Mouse (Mus musculus) forebrain, embryonic 14.5 days (tissue): ENCODE measurements around the gene Itpk1. TPM values are rescaled to one million over a fixed set of nuclear protein-coding genes. Genes with fewer than 3 reads are reported as not detected.

Experiments used
- ATAC-seq: fragments of 200-750 bp; cut with Nextera tagmentation; 2 replicates; pipeline ENCODE4 v1.8.0; 2017; ENCODE audit warnings: mild to moderate bottlenecking, moderate library complexity
- DNase-seq: peaks from one replicate; pipeline ENCODE4 v3.0.0-alpha.2; 2015; ENCODE audit warnings: low spot score
- H3K27ac ChIP-seq: fragments of 300-500 bp; sonication (generic); 2 replicates; pipeline ENCODE4 v1.5.1; 2014; ENCODE audit warnings: low read depth, mild to moderate bottlenecking, control low read depth, low read length, moderate library complexity
- H3K27me3 ChIP-seq: fragments of 300-500 bp; sonication (generic); replicated peaks from 2 replicates; pipeline ENCODE4 v1.6.1; 2014; ENCODE audit warnings: low read length, control low read depth, mixed read lengths; ENCODE audit not compliant: control insufficient read depth, insufficient read depth
- H3K36me3 ChIP-seq: fragments of 300-500 bp; sonication (generic); 2 replicates; pipeline ENCODE4 v1.6.1; 2014; ENCODE audit warnings: low read length, control low read depth; ENCODE audit not compliant: control insufficient read depth, insufficient read depth
- H3K4me1 ChIP-seq: fragments of 300-500 bp; sonication (generic); 2 replicates; pipeline ENCODE4 v1.6.1; 2014; ENCODE audit warnings: antibody characterized with exemption, low read length, control low read depth; ENCODE audit not compliant: control insufficient read depth, insufficient read depth
- H3K4me2 ChIP-seq: fragments of 300-500 bp; sonication (generic); 2 replicates; pipeline ENCODE4 v1.6.1; 2014; ENCODE audit warnings: mild to moderate bottlenecking, control low read depth, low read length
- H3K4me3 ChIP-seq: fragments of 300-500 bp; sonication (generic); 2 replicates; pipeline ENCODE4 v1.5.1; 2014; ENCODE audit warnings: low read depth, low read length, control low read depth
- H3K9ac ChIP-seq: fragments of 300-500 bp; sonication (generic); 2 replicates; pipeline ENCODE4 v1.6.1; 2014; ENCODE audit warnings: mild to moderate bottlenecking, low read length, control low read depth, moderate library complexity
- H3K9me3 ChIP-seq: fragments of 300-500 bp; sonication (generic); replicated peaks from 2 replicates; pipeline ENCODE4 v1.6.1; 2016; ENCODE audit warnings: low read length, control low read depth, mixed read lengths; ENCODE audit not compliant: control insufficient read depth
- WGBS: fragments of 180-500 bp; shearing (Covaris S2); extraction: QIAGEN DNeasy Blood & Tissue Kit; methylation state at CpG from one replicate; pipeline ENCODE4 v1.1.7; 2014; 5-methylcytosine and 5-hydroxymethylcytosine counted together
- polyA plus RNA-seq: library from polyadenylated mRNA; unstranded; fragments of >200 nt; fragmentation: Nextera tagmentation; extraction: Ambion mirVana; gene quantifications from 2 replicates; pipeline ENCODE4 v1.2.1, GENCODE M21; 2014

Gene Itpk1
- polyA plus RNA-seq, 1 experiment from 2014 or later, result 47.1 TPM

DNA sequence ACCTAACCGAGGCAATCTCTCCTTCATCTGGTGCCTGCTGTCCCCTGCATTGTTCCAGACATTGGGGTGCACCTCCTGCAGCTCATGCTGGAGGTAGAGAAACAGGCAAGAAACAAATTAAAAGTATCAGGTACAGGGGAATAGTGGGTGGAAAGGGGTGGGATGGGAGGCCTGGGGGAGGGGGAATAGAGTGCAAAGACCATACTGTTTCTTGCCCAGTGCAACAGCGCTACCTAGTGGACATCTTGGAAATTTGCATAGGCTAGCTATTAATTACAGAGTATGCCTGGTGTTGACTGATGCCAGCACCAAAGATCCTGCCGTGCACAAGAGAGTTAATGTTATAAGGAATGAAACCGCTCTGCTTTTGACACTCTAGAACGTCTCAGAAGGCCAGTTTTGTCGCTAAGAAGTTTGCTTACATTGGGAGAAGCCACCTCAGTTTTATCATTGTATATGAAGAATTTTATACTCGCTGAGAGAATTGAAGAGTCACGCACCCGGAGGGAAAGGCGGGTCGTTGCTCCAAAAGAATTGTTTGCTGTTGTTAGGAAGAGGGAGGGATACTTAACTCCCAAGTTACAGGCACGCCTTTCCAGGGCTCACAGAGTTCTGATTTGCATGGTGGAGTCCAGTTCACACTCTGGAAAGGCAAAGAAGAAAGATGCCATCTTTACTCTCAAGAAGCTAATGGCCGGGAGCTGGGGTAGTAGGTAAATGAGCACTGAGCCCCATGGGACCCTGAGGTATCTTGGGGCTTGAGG, 15.0 kb upstream of the Itpk1 start:
- Histone ChIP-seq H3K9ac (no peak overlapping the region), H3K4me2 (0 out of 2 replicates have a peak overlapping the region, but pooled peaks have one; percentile 27), H3K9me3 (no peaks in the 10 kb centered on the region), H3K27me3 (no peaks in the 10 kb centered on the region), H3K4me1 (no peaks in the 10 kb centered on the region), H3K27ac (no peak overlapping the region), H3K36me3 (no peaks in the 10 kb centered on the region), H3K4me3 (no peak overlapping the region)
- peak; percentile 86 for DNase-seq
- ATAC-seq, result peak; percentile 90
- 28% methylated on average over 13 of the region's 13 CpGs for WGBS

DNA sequence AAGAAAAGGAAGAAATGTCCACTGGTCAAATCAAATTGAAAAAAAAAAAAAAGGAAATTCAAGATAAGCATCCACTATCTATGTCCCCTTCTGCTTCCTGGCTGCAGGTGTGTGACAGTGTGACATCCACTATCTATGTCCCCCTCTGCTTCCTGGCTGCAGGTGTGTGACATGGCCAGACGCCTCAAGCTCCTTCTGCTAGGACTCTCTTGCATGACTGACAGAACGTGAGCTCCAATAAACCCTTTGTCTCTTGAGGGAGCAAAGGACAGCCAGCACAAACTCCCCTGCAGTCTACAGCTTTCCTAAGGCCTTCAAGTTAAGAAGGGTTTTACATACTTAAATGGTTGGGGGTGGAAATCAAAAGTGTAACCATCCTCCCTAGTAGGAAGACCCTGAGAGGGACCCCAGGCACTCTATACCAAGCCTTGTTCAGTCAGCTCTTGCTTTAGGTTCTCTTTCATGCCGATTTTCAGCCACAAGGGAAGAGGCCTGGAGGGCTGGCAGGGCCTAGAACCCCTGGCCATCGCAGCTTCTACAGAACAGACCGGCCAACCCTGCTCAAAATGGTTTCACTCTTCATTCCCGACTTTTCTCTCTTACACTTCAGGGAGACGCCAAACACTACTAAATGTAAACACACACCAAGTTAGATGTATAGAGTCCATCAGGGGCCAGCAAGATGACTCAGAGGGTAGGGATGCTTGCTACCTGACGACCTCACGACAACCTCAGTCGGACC, 10.1 kb upstream of the Itpk1 start:
- DNase-seq, result no peak
- no peaks in the 10 kb centered on the region for H3K4me1 ChIP-seq
- ATAC-seq, result no peak

DNA sequence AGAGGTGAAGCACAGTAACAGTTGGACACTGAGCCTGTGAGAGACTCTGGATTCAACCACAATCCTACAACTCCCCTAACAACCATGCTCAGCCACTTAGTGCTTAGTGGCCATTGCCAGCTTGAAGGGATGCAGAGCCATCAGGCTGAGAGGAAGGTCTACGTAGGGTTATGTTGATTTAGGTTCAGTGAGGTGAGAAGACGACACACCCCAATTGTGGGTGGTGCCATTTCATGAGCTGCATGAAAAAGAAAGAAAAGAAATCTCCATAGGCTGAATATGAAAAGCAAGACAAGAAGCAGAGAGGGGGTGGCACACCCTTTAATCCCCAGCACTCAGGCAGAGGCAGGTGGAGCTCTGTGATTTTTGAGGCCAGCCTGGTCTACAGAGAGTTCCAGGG, 9.4 kb upstream of the Itpk1 start:
- no peak overlapping the region for H3K9ac ChIP-seq
- H3K27me3 ChIP-seq, result no peaks in the 10 kb centered on the region
- no peak overlapping the region for H3K4me2 ChIP-seq
- no peak overlapping the region for H3K4me3 ChIP-seq
- H3K4me1 ChIP-seq, result no peaks in the 10 kb centered on the region
- ATAC-seq (no peak), DNase-seq (no peak)
- WGBS, result 65% methylated on average over 2 of the region's 2 CpGs
- no peaks in the 10 kb centered on the region for H3K36me3 ChIP-seq
- no peak overlapping the region for H3K27ac ChIP-seq
- H3K9me3 ChIP-seq, result no peaks in the 10 kb centered on the region

More for the DNA sequence above, 10.1 kb upstream of the Itpk1 start:
- H3K9me3 ChIP-seq, result no peaks in the 10 kb centered on the region
- no peaks in the 10 kb centered on the region for H3K27me3 ChIP-seq
- H3K4me2 ChIP-seq, result no peak overlapping the region
- WGBS, result 84% methylated on average over 10 of the region's 10 CpGs
- no peaks in the 10 kb centered on the region for H3K36me3 ChIP-seq
- no peak overlapping the region for H3K9ac ChIP-seq
- H3K27ac ChIP-seq, result no peak overlapping the region
- H3K4me3 ChIP-seq, result no peak overlapping the region

DNA sequence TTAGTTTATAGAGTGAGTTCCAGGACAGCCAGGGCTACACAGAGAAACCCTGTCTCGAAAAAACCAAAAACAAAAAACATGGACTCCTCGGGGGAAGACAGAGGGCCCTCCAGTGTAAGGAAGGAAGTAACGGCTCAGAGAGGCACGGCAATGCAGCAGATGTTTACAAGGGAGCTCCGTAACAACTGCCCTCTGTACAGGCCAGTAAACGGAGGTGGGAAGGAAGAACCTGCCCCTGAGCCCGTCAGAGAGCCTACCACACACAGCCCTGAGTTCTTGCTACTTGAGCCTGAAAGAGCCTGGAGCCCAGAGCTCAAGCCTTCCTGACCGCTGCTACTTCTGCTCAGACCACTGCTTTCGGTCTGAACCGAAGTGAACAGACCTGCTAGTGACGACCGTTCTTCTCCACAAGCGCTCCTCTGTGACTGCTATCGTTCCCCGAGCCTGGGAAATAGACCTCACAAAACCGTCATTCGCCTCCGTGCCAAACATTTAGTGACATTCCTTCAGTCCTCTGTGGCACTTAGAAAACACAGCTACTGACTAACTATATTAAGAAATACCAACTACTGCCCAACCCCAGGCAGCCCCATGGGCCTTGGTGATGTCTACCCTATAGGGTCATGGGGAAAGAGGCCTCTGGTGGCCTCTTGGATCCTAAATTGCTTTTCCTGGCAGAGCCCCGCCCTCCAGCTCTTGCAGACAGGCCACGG, 8.6 kb upstream of the Itpk1 start:
- no peaks in the 10 kb centered on the region for H3K4me1 ChIP-seq
- 76% methylated on average over 20 of the region's 20 CpGs for WGBS
- no peak overlapping the region for H3K27ac ChIP-seq
- no peaks in the 10 kb centered on the region for H3K36me3 ChIP-seq
- no peaks in the 10 kb centered on the region for H3K27me3 ChIP-seq
- H3K9me3 ChIP-seq, result no peaks in the 10 kb centered on the region
- H3K9ac ChIP-seq, result no peak overlapping the region
- ATAC-seq, result no peak
- DNase-seq, result no peak
- H3K4me2 ChIP-seq, result no peak overlapping the region
- no peak overlapping the region for H3K4me3 ChIP-seq

DNA sequence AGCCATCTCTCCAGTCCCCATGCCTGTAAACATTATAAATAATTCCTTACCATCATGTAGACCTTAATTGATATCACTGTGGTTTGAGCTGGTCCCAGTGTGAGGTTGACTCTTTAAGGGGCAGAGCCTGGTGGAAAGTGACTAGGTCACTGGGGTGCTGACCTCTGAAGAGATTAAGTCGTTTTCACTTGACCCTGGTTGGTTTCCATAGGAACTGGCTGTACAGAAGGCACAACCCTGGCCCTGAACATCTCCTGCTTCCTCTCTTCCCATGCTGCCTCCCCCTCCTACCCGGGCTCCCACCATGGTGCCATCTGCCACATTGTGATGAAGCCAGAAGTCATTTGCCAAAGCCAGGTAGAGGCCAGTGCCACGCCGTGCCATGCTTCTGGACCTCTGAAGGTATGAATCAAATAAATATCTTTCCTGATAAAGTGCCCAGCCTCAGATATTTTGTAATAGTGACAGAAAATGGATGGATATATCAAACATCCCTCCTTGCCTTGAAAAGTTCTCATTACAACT, 6.2 kb upstream of the Itpk1 start:
- no peak for DNase-seq
- no peak for ATAC-seq
- Histone ChIP-seq H3K36me3 (no peaks in the 10 kb centered on the region), H3K4me1 (0 out of 2 replicates have a peak, but pooled peaks cover 4% of the 10 kb centered on the region), H3K27me3 (no peaks in the 10 kb centered on the region), H3K4me3 (no peak overlapping the region), H3K9me3 (no peaks in the 10 kb centered on the region), H3K27ac (no peak overlapping the region), H3K9ac (no peak overlapping the region), H3K4me2 (no peak overlapping the region)
- WGBS, result 66% methylated on average over 4 of the region's 4 CpGs

DNA sequence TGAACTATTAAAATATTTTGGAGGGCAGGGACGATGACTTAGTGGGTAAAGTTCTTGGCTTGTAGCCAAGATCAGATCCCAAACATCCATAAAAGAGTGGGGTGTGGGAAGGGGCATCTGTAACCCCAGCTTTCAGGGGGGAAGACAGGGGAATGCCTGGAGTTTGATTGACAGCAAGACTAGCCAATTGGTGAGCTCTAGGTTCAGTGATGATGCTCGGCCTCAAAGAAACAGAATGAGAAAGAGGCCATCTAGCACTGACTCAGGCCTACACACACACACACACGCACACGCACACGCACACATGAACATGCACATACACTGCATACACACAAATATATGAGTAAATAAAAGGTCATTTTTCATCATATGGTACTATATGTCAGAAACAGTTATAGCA, 5.2 kb upstream of the Itpk1 start:
- no peak overlapping the region for H3K4me3 ChIP-seq
- ATAC-seq, result no peak
- H3K27me3 ChIP-seq, result no peaks in the 10 kb centered on the region
- H3K36me3 ChIP-seq, result no peaks in the 10 kb centered on the region
- H3K27ac ChIP-seq, result no peak overlapping the region
- no peak for DNase-seq
- 86% methylated on average over 5 of the region's 5 CpGs for WGBS
- H3K4me2 ChIP-seq, result no peak overlapping the region
- H3K9me3 ChIP-seq, result no peaks in the 10 kb centered on the region
- H3K9ac ChIP-seq, result no peak overlapping the region
- H3K4me1 ChIP-seq, result peaks cover 9% of the 10 kb centered on the region; the same call in 1 of the 2 replicates

DNA sequence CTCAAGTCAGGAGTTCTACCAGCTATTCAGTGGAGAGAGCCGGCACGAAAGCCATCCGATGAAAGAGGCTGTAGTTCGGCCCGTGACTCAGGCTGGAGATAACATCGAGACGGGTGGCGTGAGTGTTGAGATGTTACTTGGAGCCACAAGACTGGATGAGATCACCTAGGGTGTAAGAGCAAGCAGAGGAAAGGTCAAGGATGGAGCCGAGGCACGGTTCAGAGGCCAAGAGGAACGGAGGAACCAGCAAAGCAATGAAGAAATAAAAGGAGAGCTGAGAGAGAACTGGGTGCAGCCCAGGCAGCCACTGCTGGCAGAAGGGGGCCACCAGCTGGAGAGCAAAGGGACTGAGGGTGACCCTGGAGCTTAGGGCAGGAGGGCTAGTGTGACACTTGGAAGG, 3.5 kb upstream of the Itpk1 start:
- ATAC-seq (no peak), DNase-seq (no peak)
- H3K4me1 ChIP-seq, result peaks cover 12% of the 10 kb centered on the region; the same call in 1 of the 2 replicates
- H3K27me3 ChIP-seq, result no peaks in the 10 kb centered on the region
- no peak overlapping the region for H3K4me3 ChIP-seq
- H3K27ac ChIP-seq, result no peak overlapping the region
- H3K36me3 ChIP-seq, result no peaks in the 10 kb centered on the region
- no peaks in the 10 kb centered on the region for H3K9me3 ChIP-seq
- 78% methylated on average over 11 of the region's 11 CpGs for WGBS
- no peak overlapping the region for H3K4me2 ChIP-seq
- H3K9ac ChIP-seq, result no peak overlapping the region

DNA sequence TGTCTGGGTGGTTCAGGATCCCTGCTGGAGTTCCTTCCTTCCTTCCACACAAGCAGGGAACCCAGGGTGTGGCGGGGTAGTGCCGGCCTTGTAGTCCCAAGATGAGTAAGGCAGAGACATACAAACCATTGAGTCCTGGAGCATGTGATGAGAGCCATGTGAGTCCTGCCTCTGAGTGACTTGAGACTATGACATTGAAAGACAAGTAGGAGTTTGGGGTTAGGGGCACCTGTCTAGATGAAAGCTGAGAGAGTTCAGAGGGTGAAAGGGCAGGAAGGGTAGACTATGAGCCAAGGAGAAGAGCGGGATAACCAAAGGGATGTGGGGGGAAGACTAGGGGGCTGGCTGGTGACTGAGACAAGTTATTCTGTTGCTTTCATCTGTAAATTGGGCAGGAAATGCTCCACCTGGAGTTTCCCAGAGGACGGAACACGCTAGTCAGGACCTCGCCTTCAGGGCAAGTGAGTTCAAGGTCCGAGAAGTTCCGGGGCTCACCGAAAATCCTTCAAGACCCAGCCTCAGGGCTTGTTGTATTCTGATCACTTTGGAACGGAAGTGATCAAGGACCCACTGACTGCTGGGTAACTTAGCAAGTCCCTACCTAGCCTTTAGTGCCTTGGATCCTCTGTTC, 2.2 kb upstream of the Itpk1 start:
- Histone ChIP-seq H3K4me2 (no peak overlapping the region), H3K4me3 (no peak overlapping the region), H3K4me1 (peaks cover 21% of the 10 kb centered on the region; the same call in 1 of the 2 replicates), H3K27ac (no peak overlapping the region), H3K9me3 (no peaks in the 10 kb centered on the region), H3K36me3 (no peaks in the 10 kb centered on the region), H3K27me3 (no peaks in the 10 kb centered on the region), H3K9ac (no peak overlapping the region)
- 91% methylated on average over 10 of the region's 10 CpGs for WGBS
- no peak for DNase-seq
- ATAC-seq, result no peak
